Comparison of ENCODE assay signal across 8 mouse cellular contexts in the genomic region with DNA sequence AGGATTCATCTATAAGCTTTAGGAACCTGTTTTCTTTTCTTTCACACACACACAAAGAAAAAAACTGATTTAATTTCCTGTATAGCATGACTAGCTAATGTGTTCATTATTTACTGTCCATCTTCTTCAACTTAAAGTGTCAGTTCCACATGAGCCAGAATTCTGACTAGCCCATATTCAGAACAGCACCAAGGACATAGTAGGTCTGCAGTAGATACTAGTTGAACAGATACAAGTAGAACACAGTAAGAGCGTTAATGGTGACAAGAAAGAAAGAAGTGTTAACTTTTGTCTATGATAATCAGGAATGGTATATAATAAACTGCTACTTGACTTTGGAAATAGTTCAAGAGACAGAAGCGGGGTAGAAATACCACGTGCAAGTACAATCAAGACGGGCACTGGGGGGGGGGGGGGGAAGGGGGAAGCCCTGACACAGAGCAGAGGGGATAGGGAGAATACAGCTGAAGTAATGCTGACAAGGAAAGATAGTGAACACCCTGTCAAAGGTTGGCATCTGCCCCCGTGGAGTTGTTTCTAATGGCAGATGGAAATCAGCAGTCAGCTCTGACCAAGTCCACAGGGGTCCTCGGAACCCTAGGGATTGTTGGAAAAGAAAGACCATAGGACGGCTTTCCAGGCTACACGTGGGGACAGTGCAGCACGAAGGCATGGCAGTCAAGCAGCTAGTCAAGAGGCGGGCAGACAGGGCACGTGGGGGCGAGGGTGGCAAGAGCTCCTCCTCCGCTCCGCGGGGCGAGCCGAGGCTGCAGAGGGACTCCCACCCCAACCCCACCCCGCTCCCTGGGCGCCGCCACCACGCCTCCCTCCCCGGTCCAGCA. TPM values are rescaled to one million over a fixed set of nuclear protein-coding genes. Genes with fewer than 3 reads are reported as not detected.
A peak's percentile ranks its signal among the peaks of the same experiment; 100 is the strongest.
DNase-seq lines count a peak whose midpoint lies in the region; ATAC-seq lines count a peak whose summit lies in the region.

No protein-coding gene starts in this region.

- peaks cover 9% of the 10 kb centered on the region; the same call in 1 of the 2 replicates for H3K4me1 ChIP-seq in kidney, embryonic 15.5 days
- H3K4me1 ChIP-seq in embryonic facial prominence, embryonic 10.5 days = peaks cover 15% of the 10 kb centered on the region
- H3K4me1 ChIP-seq in intestine, embryonic 14.5 days (replicated peaks; ENCODE audit: control insufficient read depth, insufficient read depth, low read length) = peaks cover 3% of the 10 kb centered on the region; the same call in 1 of the 2 replicates

- WGBS in kidney, embryonic 15.5 days = 10% methylated on average over 22 of the region's 22 CpGs
- WGBS in embryonic facial prominence, embryonic 10.5 days = 13% methylated on average over 22 of the region's 22 CpGs
- WGBS in intestine, embryonic 14.5 days = 7% methylated on average over 22 of the region's 22 CpGs

- no peak for DNase-seq in kidney, postnatal 14 days
- no peak for DNase-seq in embryonic facial prominence, embryonic 10.5 days (ENCODE audit: low spot score)
- DNase-seq in intestine, embryonic 14.5 days (ENCODE audit: low spot score) = no peak
- no peak for DNase-seq in layer of hippocampus, postnatal 14 days (ENCODE audit: low spot score in 2 of 2)
- no peak for DNase-seq in urinary bladder, postnatal 4 days (ENCODE audit: low spot score in 2 of 2)
- no peak for DNase-seq in cerebellum, postnatal 4 days (ENCODE audit: low spot score in 2 of 2)

- H3K9me3 ChIP-seq in kidney, embryonic 15.5 days (replicated peaks) = no peaks in the 10 kb centered on the region
- no peaks in the 10 kb centered on the region for H3K9me3 ChIP-seq in embryonic facial prominence, embryonic 10.5 days
- no peaks in the 10 kb centered on the region for H3K9me3 ChIP-seq in intestine, embryonic 14.5 days (ENCODE audit: control insufficient read depth, low read length)

- H3K27me3 ChIP-seq in kidney, embryonic 15.5 days = no peaks in the 10 kb centered on the region
- no peaks in the 10 kb centered on the region for H3K27me3 ChIP-seq in embryonic facial prominence, embryonic 10.5 days (replicated peaks; ENCODE audit: low read depth, poor library complexity, severe bottlenecking)
- H3K27me3 ChIP-seq in intestine, embryonic 14.5 days (replicated peaks; ENCODE audit: control insufficient read depth, insufficient read depth, low read length) = no peaks in the 10 kb centered on the region

- peak overlapping the region; percentile 89 for H3K4me3 ChIP-seq in kidney, embryonic 15.5 days (replicated peaks)
- peak overlapping the region; percentile 88 for H3K4me3 ChIP-seq in embryonic facial prominence, embryonic 10.5 days
- peak overlapping the region; percentile 63 for H3K4me3 ChIP-seq in intestine, embryonic 14.5 days (ENCODE audit: low read depth, low read length)

- peak overlapping the region; percentile 78 for H3K4me2 ChIP-seq in kidney, embryonic 15.5 days
- H3K4me2 ChIP-seq in intestine, embryonic 14.5 days (ENCODE audit: low read length) = peak overlapping the region; percentile 85

- peak overlapping the region; percentile 91 for H3K27ac ChIP-seq in kidney, embryonic 15.5 days
- peak overlapping the region; percentile 87 for H3K27ac ChIP-seq in embryonic facial prominence, embryonic 10.5 days (replicated peaks)
- peak overlapping the region; percentile 52; the same call in 1 of the 2 replicates for H3K27ac ChIP-seq in intestine, embryonic 14.5 days (ENCODE audit: low read depth)

- peak; percentile 90 for ATAC-seq in kidney, embryonic 15.5 days (replicated peaks; ENCODE audit: low FRiP score)
- peak; percentile 82 for ATAC-seq in intestine, embryonic 14.5 days (replicated peaks; ENCODE audit: low FRiP score, low TSS enrichment, low read depth)
- peak; percentile 59 for ATAC-seq in monocyte, adult 5-6 weeks (replicated peaks; ENCODE audit: insufficient number of reproducible peaks, low FRiP score, low TSS enrichment, poor library complexity, severe bottlenecking)

- 0 out of 2 replicates have a peak, but pooled peaks cover 11% of the 10 kb centered on the region for H3K36me3 ChIP-seq in kidney, embryonic 15.5 days
- 0 out of 2 replicates have a peak, but pooled peaks cover 4% of the 10 kb centered on the region for H3K36me3 ChIP-seq in embryonic facial prominence, embryonic 10.5 days (replicated peaks)
- peaks cover 3% of the 10 kb centered on the region; the same call in 1 of the 2 replicates for H3K36me3 ChIP-seq in intestine, embryonic 14.5 days (ENCODE audit: control insufficient read depth, insufficient read depth, low read length)

- H3K9ac ChIP-seq in kidney, embryonic 15.5 days = peak overlapping the region; percentile 75
- H3K9ac ChIP-seq in intestine, embryonic 14.5 days (ENCODE audit: low read length) = peak overlapping the region; percentile 63

RNA-seq across cellular contexts. Expression of a gene that starts 0.6 kb away (rescaled TPM):
- 8.7 and 10.0 TPM in 2 replicates for polyA plus RNA-seq in kidney, embryonic 15.5 days (2015; fragmentation: Nextera tagmentation; extraction: Ambion mirVana)
- 8.9 and 10.5 TPM in 2 replicates for polyA plus RNA-seq in embryonic facial prominence, embryonic 10.5 days (2016; fragmentation: Nextera tagmentation; extraction: Ambion mirVana)
- polyA plus RNA-seq in intestine, embryonic 14.5 days (2014; fragmentation: Nextera tagmentation; extraction: Ambion mirVana) = 10.1 and 11.2 TPM in 2 replicates
- total RNA-seq in monocyte, adult 5-6 weeks (2017) = 3.9 to 6.4 TPM (median 4.0 TPM) in 3 replicates
- total RNA-seq in layer of hippocampus, postnatal 14 days (2021) = 1 to 10 TPM; 4.2 to 4.9 TPM

RNA-seq across cellular contexts. Expression of a gene that starts 0.7 kb away (rescaled TPM):
- 11.3 and 12.2 TPM in 2 replicates for polyA plus RNA-seq in kidney, embryonic 15.5 days (2015; fragmentation: Nextera tagmentation; extraction: Ambion mirVana)
- 2.8 and 3.3 TPM in 2 replicates for polyA plus RNA-seq in embryonic facial prominence, embryonic 10.5 days (2016; fragmentation: Nextera tagmentation; extraction: Ambion mirVana)
- polyA plus RNA-seq in intestine, embryonic 14.5 days (2014; fragmentation: Nextera tagmentation; extraction: Ambion mirVana) = 8.9 and 9.2 TPM in 2 replicates
- total RNA-seq in monocyte, adult 5-6 weeks (2017) = 43.1 to 59.1 TPM (median 44.0 TPM) in 3 replicates
- 1 to 10 TPM; 2.1 to 2.8 TPM for total RNA-seq in layer of hippocampus, postnatal 14 days (2021)

RNA-seq across cellular contexts. Expression of a gene that starts 46.9 kb away (rescaled TPM):
- polyA plus RNA-seq in kidney, embryonic 15.5 days (2015; fragmentation: Nextera tagmentation; extraction: Ambion mirVana) = 88.9 and 90.3 TPM in 2 replicates
- polyA plus RNA-seq in embryonic facial prominence, embryonic 10.5 days (2016; fragmentation: Nextera tagmentation; extraction: Ambion mirVana) = 66.1 and 68.9 TPM in 2 replicates
- 97.9 and 101 TPM in 2 replicates for polyA plus RNA-seq in intestine, embryonic 14.5 days (2014; fragmentation: Nextera tagmentation; extraction: Ambion mirVana)
- 37.0 to 54.7 TPM (median 51.2 TPM) in 3 replicates for total RNA-seq in monocyte, adult 5-6 weeks (2017)
- 10 to 100 TPM; 61.6 to 62.0 TPM for total RNA-seq in layer of hippocampus, postnatal 14 days (2021)
